Mouse (Mus musculus) right cerebral cortex, adult 2 months (tissue): ENCODE data around the gene Notch2.

Experiments used
- DNase-seq, 2 experiments: peaks; one replicate each; pipeline ENCODE4 v3.0.0; 2021 to 2022; ENCODE audit warnings: low spot score in 2 of 2

Gene Notch2

GRCm38 (mm10) chr3:98069161-98069560 is 55.8 kb downstream of the Notch2 start:
- no peak for DNase-seq

GRCm38 (mm10) chr3:98069856-98070255 is 56.5 kb downstream of the Notch2 start:
- no peak for DNase-seq

- no peak for DNase-seq
Measured at GRCm38 (mm10) chr3:98072570-98072969, 59.2 kb downstream of the Notch2 start.

- no peak for DNase-seq
Measured at GRCm38 (mm10) chr3:98073545-98073944, 60.2 kb downstream of the Notch2 start.

- DNase-seq: no peak
Measured at GRCm38 (mm10) chr3:98074622-98075231, 61.4 kb downstream of the Notch2 start.

- no peak for DNase-seq
Measured at GRCm38 (mm10) chr3:98077866-98078265, 64.5 kb downstream of the Notch2 start.

- DNase-seq: no peak
Measured at GRCm38 (mm10) chr3:98078816-98079215, 65.5 kb downstream of the Notch2 start.

GRCm38 (mm10) chr3:98079601-98080215 is 66.4 kb downstream of the Notch2 start:
- no peak for DNase-seq

GRCm38 (mm10) chr3:98080630-98081029 is 67.3 kb downstream of the Notch2 start:
- no peak for DNase-seq

- no peak for DNase-seq
Measured at GRCm38 (mm10) chr3:98082188-98082587, 68.9 kb downstream of the Notch2 start.

GRCm38 (mm10) chr3:98082972-98083371 is 69.6 kb downstream of the Notch2 start:
- no peak for DNase-seq

GRCm38 (mm10) chr3:98084061-98084655 is 70.8 kb downstream of the Notch2 start:
- no peak for DNase-seq

GRCm38 (mm10) chr3:98084870-98085269 is 71.5 kb downstream of the Notch2 start:
- no peak for DNase-seq

- DNase-seq: no peak
Measured at GRCm38 (mm10) chr3:98085812-98086268, 72.5 kb downstream of the Notch2 start.

GRCm38 (mm10) chr3:98086441-98086840 is 73.1 kb downstream of the Notch2 start:
- DNase-seq: no peak

- no peak for DNase-seq
Measured at GRCm38 (mm10) chr3:98086860-98087259, 73.5 kb downstream of the Notch2 start.

- DNase-seq: no peak
Measured at GRCm38 (mm10) chr3:98087551-98087950, 74.2 kb downstream of the Notch2 start.

- no peak for DNase-seq
Measured at GRCm38 (mm10) chr3:98089702-98090101, 76.4 kb downstream of the Notch2 start.

- DNase-seq: no peak
Measured at GRCm38 (mm10) chr3:98090129-98090528, 76.8 kb downstream of the Notch2 start.

- no peak for DNase-seq
Measured at GRCm38 (mm10) chr3:98092680-98093370, 79.5 kb downstream of the Notch2 start.

- DNase-seq: no peak
Measured at GRCm38 (mm10) chr3:98093954-98094353, 80.6 kb downstream of the Notch2 start.
